Mouse (Mus musculus) retina, postnatal 7 days (tissue): Measurements from ENCODE around the gene Rasgrf2.

Source experiments
- DNase-seq: peaks from one replicate; pipeline ENCODE4 v3.0.0-alpha.2; 2012; ENCODE audit warnings: low read depth, low spot score

Rasgrf2 gene

DNA sequence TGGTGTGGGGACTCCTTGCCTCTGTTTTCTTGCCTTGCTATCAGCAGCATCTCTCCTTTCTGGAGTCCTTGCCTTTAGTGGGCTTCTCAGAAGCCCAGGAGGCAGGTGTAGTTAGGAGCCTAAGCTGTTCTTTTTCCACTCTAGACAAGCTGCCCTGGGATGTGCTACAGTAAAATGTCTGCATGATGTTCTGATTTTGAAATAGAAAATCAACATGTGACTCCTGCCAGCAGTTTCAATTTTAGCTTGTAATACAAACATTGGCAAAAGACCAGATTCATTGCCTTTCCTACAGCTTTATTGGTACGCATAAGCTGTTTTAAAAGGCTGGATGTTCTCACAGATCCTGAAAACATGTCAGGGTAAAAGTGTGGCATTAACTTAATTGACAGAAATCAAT is 176.3 kb downstream of the Rasgrf2 start:
- DNase-seq: no peak

DNA sequence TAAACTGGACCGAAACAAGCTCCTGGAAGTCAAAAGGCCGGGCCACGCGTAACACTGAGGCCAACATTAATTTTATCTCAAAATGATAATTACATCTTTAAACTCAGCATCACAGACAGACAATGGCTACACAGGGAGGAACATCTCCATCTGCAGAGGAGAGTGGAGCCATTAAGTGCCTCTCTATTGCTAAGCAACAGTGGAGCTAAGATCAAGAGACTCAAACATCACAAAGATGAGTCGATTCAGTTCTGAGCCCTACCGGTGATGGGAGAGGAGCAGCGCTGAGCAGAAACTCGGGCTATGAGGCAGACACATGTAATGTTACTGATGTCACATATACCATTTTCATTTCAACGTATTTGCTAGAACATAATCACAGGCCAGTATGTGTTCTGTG is 191.3 kb downstream of the Rasgrf2 start:
- DNase-seq: no peak

DNA sequence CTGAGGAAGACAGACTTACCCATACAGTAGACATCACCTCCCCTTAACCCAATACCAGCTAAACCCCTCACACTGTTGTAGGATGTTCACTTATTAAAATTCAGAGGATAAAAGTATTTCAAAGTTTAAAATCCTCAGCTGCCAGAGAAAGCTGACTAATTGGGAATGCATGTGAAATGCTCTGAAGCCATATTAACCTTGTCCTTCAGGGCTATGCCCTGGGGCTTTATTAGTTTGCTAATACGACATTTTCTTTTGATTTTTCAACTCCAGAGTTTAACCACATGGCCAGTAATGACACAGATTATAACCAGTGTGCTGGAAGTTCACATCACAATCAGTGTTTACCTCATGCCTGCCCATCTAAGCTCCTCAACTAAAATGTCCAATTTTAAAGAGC is 192.6 kb downstream of the Rasgrf2 start:
- DNase-seq: no peak

DNA sequence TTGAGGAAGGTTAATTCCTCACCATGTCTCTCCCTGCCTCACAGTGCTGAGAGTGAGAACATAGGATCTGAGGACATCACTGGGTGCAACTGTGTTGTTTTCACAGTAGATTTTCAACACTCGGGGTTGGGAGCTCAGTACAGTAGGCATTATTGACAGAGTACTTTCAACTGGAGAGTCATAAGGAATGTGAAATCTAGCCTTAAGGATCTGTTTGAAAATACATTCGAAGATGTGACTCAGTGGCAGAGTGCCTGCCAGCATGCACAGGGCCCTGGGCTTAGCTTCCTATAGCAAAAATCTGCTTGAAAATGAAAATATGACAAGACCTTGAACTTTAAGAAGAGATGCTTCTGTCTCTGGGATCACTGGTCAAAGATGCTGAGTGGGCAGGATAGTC is 194.2 kb downstream of the Rasgrf2 start:
- no peak for DNase-seq

DNA sequence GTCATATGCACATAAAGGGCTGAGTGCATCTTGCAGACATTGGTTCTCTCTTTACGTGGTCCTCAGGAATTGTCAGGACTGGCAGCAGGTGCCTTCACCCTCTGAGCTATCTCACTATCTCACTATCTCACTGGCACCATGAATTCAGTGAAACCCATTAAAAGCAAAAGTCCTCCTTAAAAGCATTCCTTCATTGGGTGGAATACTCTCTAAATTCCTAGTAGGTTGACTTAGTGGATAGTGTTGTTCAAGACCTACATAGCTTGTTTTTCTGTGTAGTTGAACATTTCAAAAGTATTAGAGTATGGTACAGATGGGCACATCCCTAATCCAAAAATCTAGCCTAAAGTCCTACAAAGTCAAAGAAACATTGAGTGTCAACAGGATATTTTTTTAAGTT is 199.3 kb downstream of the Rasgrf2 start:
- DNase-seq: no peak

DNA sequence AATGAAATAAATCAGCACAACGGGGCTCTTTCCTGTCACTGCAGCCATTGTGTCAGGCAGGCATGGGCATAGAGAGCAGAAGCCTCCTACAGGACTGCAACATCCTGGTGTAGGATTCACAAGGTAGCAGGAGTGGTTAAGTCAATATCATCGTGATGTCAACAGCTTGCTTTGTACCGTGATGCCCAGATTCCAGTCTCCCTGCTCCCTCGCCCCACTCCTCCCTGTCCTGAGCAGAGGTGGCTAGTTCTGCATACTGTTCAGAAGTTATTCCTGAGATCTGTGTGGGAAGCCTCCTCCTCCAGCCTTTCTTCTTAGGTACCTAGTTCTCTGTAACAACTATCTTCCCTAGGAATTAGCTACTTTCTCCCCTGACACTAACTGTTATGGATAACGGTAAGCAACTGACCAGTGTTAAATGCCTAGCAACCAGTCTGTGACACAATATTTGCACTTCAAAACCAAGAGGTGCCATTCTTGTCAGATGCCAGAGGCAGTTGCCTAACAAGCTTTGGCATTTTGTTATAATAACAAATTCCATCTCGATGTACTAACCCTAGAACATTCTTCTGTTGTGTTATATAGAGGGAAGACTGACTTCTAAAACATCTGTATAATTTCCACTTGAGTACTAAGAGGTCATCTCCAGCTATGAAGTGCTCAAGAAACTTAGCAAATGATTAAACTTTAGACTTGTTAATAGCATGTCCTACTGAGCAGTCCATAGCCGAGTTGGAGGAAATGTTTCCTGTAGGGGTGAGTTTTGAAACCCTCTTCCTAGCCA is 201.3 kb downstream of the Rasgrf2 start:
- DNase-seq: no peak

DNA sequence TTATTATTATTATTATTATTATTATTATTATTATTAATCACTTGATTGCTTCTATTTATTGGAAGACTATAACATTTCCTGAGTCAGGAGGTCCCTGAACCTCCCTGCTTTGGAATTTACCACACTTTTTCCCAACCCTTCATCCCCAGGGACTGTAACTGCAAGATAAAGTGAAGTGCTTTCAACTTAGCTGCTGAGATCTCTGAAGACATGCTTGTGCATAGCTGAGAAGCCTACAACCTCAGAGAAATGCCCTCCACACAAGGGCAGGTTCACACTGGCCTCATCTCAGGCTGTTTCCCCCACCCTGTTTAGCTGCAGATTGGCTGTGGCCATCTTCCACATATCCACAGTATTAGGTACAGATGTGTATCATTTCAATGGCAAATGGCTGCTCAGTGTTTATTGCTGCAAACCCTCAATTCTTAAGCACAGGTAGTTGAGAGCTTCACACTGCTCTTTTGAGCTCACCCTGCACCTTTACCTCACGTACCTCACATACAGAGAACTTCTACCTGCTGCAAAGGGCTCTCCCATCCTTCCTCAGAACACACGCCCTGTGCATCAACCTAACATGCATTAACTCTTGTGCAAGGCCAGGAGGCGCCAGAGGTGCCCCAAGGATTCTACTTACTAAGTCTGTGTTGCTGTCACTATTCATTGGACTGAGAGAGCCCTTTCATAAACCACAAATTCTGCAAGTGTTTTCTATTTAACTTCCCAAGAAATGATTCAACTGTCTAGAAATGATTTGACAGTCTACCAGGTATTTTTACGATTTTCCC is 202.7 kb downstream of the Rasgrf2 start:
- DNase-seq: no peak

DNA sequence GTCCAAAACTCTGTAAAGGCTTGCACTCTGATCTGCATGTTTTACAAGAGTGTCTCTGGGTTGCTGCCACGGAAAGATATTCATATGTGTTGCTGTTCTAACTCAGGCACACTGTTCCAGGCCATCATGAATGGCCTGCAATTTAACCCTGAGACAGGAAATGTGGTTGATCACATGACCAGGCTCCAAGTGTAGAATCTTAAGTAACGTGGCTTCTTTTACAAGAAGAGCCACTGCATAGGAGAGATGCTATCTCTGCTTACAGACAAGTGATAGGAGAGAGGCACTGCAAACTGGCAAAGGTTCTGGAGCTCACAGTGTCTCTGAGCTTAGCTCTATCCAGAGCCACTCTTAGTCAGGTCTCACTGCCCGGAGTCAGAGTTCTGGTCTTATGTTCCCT is 210.4 kb downstream of the Rasgrf2 start:
- no peak for DNase-seq

DNA sequence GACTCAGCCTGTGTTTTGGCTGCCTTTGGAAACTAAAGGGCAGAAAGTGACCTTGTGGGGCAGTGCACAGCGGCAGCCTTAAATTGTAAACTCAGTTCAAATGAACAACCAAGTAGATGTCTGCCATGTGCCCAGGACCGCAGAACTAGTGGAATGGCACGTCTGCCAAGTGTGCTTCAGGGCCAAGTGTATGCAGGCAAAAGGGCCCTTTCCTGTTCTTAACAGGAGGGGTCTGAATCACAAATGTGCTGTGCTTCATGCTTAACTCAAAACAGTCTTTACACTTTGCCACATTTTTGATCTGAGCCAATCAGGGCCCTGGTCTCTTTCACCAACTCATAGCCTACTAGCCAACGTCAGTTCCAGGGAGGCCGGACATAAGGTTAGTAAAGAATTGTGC is 212.7 kb downstream of the Rasgrf2 start:
- no peak for DNase-seq

DNA sequence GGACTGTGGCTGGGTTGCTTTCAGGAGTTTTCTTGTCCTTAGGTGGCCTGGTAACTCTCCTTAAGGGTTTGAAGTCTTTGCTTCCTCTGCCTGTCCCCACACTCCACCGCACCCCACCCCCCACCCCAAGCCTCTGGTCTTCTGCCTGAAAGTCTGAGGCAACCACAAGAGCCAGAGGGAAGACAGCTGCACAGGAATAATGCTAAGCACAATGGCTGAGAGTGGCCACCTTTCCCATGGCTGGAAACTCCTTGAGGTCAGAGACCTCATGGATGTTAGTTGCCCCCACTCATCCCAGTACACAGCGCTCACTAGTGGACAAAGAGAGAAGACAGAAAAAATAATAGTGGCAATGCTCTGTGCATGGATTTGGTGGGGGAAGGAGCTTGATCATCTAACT is 213.6 kb downstream of the Rasgrf2 start:
- DNase-seq: no peak

DNA sequence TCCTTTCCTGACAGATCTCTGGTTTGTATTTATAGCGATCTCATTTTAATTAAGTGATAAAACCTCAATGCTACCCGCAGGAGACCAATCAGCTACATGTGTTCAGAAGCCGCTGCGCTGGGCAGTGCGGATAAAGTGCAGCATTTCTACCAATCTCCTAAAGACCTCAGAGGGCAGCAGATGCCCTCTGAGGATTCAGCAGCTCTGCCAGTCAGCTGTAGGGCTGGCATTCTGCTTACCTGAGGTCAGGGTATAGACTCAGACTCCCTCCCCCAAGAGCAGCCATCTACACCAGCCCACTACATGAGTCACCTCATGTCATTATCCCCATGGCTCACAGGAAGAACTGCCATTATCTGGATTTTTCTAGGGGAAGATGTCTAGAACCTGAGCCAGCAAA is 215.1 kb downstream of the Rasgrf2 start:
- no peak for DNase-seq

DNA sequence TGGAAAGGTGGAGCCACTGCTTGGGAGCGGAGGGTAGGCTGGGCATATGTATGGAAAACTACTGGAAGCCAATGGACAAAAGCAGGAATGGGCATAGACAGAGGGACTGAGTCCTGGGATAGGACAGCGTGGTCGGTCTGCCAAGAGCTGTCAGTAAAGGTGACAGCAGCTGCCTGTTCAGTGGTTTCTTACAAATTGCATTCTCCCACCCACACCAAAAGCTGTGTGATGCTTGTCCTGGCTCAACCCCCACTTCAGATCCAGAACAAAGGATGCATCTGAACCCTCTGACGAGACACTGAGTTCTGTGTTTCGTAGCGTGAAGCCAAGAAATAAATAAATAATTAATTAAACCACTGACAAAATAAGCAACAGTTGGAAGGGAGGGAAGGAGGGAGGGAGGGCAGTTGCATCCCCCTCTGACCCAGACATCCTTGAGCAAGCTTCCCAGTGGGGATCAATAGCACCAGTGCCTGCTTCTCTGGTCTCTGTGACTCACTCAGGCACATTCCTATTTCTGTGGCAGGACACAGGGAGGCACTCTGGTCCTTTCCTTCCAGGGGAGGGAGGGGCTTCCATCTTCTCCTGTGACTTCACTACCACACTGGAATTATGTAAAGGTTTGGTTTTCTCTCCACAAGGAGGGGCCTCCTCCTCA is 215.7 kb downstream of the Rasgrf2 start:
- DNase-seq: no peak

DNA sequence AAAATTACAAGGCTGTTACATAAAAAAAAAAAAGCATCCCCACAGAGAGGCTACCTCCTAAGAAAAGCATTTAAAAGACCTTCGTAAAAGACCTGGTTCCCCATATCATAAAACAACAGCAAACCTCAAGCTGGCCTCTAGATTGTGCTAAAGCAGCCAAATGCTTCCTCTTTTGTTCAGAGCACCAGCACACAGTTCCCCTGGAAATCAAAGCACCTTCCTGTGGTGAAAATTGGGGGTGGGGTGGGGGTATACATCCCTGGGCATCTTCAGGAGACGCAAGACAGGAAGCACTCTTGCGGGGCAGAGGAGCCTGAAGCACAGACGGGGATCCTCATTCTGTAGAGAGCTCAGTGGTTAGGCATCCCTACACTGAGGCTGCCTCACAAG is 216.3 kb downstream of the Rasgrf2 start:
- DNase-seq: no peak

DNA sequence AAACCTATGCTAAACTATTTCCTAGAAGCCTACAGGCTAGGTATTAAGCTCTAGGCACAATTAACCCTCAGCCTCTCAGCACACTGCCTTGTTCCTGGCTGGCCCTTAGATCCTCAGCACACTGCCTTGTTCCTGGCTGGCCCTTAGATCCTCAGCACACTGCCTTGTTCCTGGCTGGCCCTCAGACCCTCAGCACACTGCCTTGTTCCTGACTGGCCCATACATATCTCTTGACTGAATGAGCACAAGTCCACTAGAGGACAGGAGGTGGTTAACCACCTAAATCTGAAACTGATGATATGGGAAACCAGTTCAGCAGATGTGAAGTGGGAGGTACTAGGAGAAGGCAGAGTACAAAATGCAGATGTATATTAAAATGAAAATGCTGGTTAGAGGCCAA is 219.8 kb downstream of the Rasgrf2 start:
- no peak for DNase-seq

DNA sequence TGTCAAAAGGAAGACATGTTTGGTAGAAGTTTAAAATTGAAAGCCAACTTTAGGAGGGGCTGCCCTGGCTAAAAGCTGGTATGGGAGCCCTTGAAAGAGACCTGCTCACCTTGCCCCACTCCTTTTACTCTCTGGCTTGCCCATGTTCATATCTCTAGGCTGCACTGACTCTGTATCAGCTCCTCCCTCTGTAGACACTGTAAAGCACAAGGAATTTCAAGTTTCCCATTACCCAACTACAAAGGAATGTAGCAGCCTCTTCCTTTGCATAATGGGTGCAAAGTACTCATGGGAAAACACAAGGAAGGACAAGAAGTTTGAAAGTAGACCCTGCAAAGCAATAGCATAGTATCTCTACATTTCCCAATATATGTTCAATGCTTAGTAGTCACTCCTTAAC is 220.2 kb downstream of the Rasgrf2 start:
- no peak for DNase-seq

DNA sequence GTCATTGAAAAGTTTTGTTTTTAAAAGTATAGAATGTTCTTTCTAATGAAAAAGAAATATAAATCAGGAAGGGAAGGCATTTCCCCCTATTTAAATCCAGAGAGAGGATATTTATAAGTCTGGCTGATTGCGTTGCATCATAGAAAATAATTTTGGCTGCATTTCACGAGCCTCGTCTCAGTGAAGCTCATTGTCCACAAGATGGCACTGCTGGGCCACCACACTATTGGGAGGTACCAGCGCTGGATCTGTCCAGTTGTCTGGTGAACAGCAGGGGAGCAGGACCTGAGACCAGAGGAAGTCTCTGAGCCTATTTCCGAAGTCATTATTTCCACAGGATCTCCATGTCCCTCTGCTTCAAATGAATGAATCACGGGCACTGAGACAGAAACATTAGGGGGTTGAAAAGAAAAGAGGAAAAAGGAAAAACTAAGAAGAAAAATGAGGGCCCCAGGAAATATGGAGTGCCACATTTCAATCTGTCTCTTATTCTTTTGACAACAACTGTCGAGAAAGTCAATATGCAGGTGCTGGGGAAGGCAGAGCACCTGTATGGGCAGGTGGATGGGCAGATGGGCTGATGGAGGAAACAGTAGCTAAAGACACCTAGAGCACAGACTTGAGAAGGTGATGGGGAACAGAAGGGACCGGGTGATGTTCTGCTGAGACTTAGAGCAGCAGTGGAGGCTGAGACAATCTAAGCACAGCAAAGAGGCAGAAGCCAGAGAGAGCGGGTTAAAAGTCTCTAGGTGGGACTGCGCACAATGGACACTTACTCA is 223.1 kb downstream of the Rasgrf2 start:
- peak; percentile 73 for DNase-seq

DNA sequence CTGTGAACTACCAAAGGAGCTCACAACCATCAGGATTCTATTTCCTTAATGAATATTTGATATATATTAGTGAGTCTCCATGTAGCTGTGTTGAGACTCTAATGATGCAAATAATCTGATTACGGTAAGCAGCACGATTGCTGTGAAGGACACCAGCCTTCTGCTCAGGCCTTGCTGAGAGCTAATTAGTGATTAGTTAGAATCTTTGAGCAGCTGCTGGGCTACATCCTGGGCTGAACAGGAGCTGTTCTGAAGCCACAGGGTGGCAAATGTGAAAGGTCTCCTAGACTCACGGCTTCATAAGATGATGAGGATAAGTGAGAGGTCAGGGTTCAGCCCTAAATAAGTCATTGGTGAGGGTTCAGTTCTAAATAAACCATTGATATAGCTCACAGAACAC is 225.1 kb downstream of the Rasgrf2 start:
- peak; percentile 28 for DNase-seq

DNA sequence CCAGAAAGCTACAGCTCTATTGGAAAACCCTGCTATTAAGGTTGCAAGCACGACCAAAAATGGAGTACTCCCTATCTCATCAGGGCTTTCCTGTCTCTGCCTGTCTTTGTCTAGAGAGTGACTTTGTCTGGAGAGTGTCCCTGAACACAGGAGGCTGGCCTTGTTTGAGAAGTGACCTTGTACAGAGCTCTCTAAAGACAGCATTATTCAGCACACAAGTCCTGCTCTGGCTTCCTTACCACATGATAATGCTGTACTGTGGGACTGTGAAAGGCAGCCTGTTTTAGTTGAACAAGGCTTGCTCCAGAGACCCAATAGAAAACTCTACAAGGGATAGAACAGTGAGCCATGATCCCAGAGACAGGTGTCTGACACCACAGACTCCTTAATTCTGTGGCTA is 235.0 kb downstream of the Rasgrf2 start:
- DNase-seq: no peak

DNA sequence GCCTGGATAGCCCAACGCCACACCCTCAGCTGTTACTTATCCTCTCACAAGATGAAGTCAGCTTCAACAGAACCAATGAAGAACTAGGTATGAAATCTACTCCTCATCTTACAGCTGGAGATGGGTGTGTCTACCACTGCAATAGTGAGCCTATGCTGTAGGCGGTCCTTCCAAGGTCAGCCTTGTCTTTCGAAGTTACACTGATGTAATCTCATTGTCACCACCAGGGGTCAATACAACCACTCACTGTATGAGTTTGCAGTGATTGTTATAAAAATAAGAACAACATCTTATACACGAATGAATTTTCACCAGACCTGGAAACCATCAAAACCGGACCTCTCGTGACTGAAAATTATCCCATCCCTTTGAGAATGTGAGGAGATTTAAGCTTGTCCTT is 238.3 kb downstream of the Rasgrf2 start:
- DNase-seq: no peak

DNA sequence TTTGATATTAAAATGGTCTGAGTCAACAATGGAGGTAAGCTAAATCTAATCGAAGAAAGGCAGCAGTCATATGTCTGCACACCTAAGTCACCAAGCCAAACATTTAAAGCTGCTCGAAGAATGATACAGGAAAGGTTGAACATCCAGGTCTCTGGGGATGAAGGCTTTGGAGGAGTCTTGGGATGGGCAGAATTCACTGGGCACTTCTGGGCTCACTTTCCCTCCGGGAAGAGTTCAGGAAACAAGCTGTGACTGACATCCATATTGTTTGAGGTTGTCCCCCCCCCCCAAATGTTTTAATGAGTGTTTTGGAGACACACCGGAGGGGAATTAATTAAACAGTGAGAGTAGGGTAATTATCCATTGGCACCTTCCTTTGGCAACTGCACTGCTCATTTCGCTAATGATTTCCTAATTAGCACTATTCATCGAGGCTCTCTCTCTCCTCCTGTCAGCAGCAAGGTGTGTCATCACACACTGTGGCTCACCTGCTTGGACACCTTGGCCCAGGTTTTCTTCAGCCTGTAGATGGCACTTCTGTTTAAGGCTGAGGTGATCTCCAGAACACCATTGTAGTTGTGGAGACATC is 241.3 kb downstream of the Rasgrf2 start:
- DNase-seq: no peak

DNA sequence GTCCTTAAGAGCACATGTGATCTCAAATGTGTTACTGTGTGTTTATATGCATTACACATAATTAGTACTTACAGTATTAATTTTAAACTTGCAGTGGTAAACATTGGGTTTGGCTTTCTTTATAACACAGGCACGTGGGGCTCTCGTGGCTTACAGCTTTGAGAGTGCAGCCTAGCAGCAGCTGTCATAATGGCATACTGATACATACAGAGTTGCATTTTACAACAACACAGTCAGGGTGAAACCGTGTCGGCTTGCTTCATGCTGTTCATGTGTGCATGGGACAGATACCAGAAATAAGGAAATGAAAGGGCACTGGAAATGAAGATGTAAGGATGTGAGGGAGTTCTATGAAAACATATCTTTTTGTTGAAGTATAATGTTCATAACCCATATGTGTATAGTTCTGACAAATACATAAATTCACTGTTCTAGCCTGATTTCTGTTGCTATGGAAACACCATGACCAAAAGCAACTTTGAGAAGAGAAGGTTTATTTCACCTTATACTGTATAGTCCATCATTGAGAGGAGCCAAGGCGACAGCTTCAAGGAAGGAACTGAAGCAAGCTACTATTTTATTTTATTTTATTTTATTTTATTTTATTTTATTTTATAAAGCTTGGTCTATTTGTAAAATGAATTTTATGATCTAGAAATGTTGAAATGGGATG is 246.6 kb downstream of the Rasgrf2 start:
- no peak for DNase-seq
